Mouse (Mus musculus): ENCODE results near the gene Atf6b. TPM values are rescaled to one million over a fixed set of nuclear protein-coding genes. Genes with fewer than 3 reads are reported as not detected.
A peak's percentile ranks its signal among the peaks of the same experiment; 100 is the strongest.

The Atf6b gene
- total and polyA plus RNA-seq, 3 experiments: 18.9 to 59.6 (median 34.3) TPM

GRCm38 (mm10) chr17:34644608-34645007, 2.3 kb upstream of the Atf6b start, which contains the start of gene Fkbpl:
Fkbpl (plus strand) TSS chr17:34644764.
- peaks cover 42% of the 10 kb centered on the region for H3K27me3 ChIP-seq (replicated peaks)
- H3K4me1 ChIP-seq (ENCODE audit: control insufficient read depth in 1 of 2, insufficient read depth in 2 of 2): peaks cover 14 to 50% of the 10 kb centered on the region in 2 experiments
- dilution Hi-C loops (cut with MboI; ENCODE audit: extremely low pct_ligation_motif_present, extremely low pct_unique_long_range_greater_than_20kb, low sequenced_read_pairs): no loop called here
- H3K4me2 ChIP-seq (ENCODE audit: insufficient read depth, low read depth, poor library complexity, severe bottlenecking): peak within 1 kb of the TSS; percentile 86
- H3K9me3 ChIP-seq (replicated peaks; ENCODE audit: low read length): peaks cover 2% of the 10 kb centered on the region
- peak within 1 kb of the TSS; percentile 94 for H3K9ac ChIP-seq (ENCODE audit: insufficient read depth, low read depth)
- peaks cover 1 to 22% of the 10 kb centered on the region in 2 experiments for H3K36me3 ChIP-seq (replicated peaks in 1 of 2; ENCODE audit: control insufficient read depth in 1 of 2, insufficient read depth in 1 of 2, low read length in 1 of 2)
- in situ Hi-C loops (cut with MboI; ENCODE audit: low pct_ligation_motif_present, low pct_unique_long_range_greater_than_20kb, low sequenced_read_pairs): no loop called here
- no peaks in the 10 kb centered on the region; the same call in 1 of the 2 replicates for H3K79me2 ChIP-seq (replicated peaks; ENCODE audit: control insufficient read depth, extremely low read depth, insufficient read depth, poor library complexity, severe bottlenecking)
- TF ChIP-seq PAX5 (IDR thresholded peaks at IDR 0.05; ENCODE audit: low read length): no peak
- TF ChIP-seq KAT2A (IDR thresholded peaks at IDR 0.05; ENCODE audit: insufficient replicate concordance, low read length): peak; percentile 68; the same call in 1 of the 2 replicates
- TF ChIP-seq ZC3H11A (IDR thresholded peaks at IDR 0.05; ENCODE audit: low read depth, low read length): no peak
- no peak; the same call in 1 of the 2 replicates for TF ChIP-seq JUND (conservative IDR thresholded peaks at IDR 0.05; ENCODE audit: low read depth, low read length)
- peak; percentile 15; the same call in 1 of the 2 replicates for TF ChIP-seq JUN (IDR thresholded peaks at IDR 0.05; ENCODE audit: insufficient read depth, low read depth, low read length)
- no peak for TF ChIP-seq MAX (IDR thresholded peaks at IDR 0.05; ENCODE audit: low read length)
- peak; percentile 81 for TF ChIP-seq ELF1 (IDR thresholded peaks at IDR 0.05; ENCODE audit: low read depth, low read length)
- TF ChIP-seq MAFK (IDR thresholded peaks at IDR 0.05; ENCODE audit: insufficient replicate concordance, low read length): no peak
- TF ChIP-seq GABPA (IDR thresholded peaks at IDR 0.05; ENCODE audit: insufficient replicate concordance, low read depth, low read length): no peak
- TF ChIP-seq ZNF384 (IDR thresholded peaks at IDR 0.05; ENCODE audit: low read depth, low read length): no peak
- 0 out of 2 replicates have a peak, but pooled peaks have one; percentile 14 for TF ChIP-seq ZMIZ1 (IDR thresholded peaks at IDR 0.05; ENCODE audit: low read depth, low read length)
- no peak for TF ChIP-seq CHD1 (IDR thresholded peaks at IDR 0.05; ENCODE audit: low read depth, low read length)
- TF ChIP-seq MYC (IDR thresholded peaks at IDR 0.05; ENCODE audit: low read depth, low read length): no peak
- TF ChIP-seq USF1 (IDR thresholded peaks at IDR 0.05; ENCODE audit: low read depth, low read length): no peak
- TF ChIP-seq ZKSCAN1 (IDR thresholded peaks at IDR 0.05; ENCODE audit: borderline replicate concordance, low read depth, low read length): no peak
- no peak for TF ChIP-seq RCOR1 (conservative IDR thresholded peaks at IDR 0.05; ENCODE audit: low read depth, low read length)
- TF ChIP-seq IRF4 (IDR thresholded peaks at IDR 0.05; ENCODE audit: low read depth, low read length): no peak
- TF ChIP-seq SMC3 (IDR thresholded peaks at IDR 0.05; ENCODE audit: low read depth, low read length): no peak
- TF ChIP-seq HCFC1 (IDR thresholded peaks at IDR 0.05; ENCODE audit: low read depth, low read length): peak; percentile 88
- no peak for TF ChIP-seq BHLHE40 (IDR thresholded peaks at IDR 0.05; ENCODE audit: low read depth, low read length)
- peak; percentile 97 for TF ChIP-seq MXI1 (IDR thresholded peaks at IDR 0.05; ENCODE audit: low read depth, low read length)
- no peak for TF ChIP-seq CTCF (conservative IDR thresholded peaks at IDR 0.05 in 1 of 2, IDR thresholded peaks at IDR 0.05 in 1 of 2; ENCODE audit: low read depth in 2 of 2, low read length in 2 of 2)
- no peak for TF ChIP-seq NRF1 (IDR thresholded peaks at IDR 0.05; ENCODE audit: low read depth, low read length)
- peak; percentile 75 for TF ChIP-seq POLR2A (IDR thresholded peaks at IDR 0.05; ENCODE audit: low read depth, low read length)
- peak; percentile 39; the same call in 1 of the 2 replicates for TF ChIP-seq TCF12 (IDR thresholded peaks at IDR 0.05; ENCODE audit: low read depth, low read length)
- TF ChIP-seq UBTF (IDR thresholded peaks at IDR 0.05; ENCODE audit: low read depth, low read length): no peak
- TF ChIP-seq MEF2A (IDR thresholded peaks at IDR 0.05; ENCODE audit: borderline replicate concordance, low read depth, low read length): peak; percentile 61; the same call in 1 of the 2 replicates
- TF ChIP-seq EP300 (IDR thresholded peaks at IDR 0.05; ENCODE audit: low read length): no peak
- no peak for TF ChIP-seq NELFE (IDR thresholded peaks at IDR 0.05; ENCODE audit: low read depth, low read length)
- TF ChIP-seq MAZ (IDR thresholded peaks at IDR 0.05; ENCODE audit: low read depth, low read length): no peak
- peak; percentile 59; the same call in 1 of the 2 replicates for TF ChIP-seq CHD2 (IDR thresholded peaks at IDR 0.05; ENCODE audit: low read length)
- peak; percentile 99 for TF ChIP-seq SIN3A (IDR thresholded peaks at IDR 0.05; ENCODE audit: low read length)
- no peak for TF ChIP-seq E2F4 (IDR thresholded peaks at IDR 0.05; ENCODE audit: insufficient replicate concordance, low read depth, low read length)
- TF ChIP-seq TBP (conservative IDR thresholded peaks at IDR 0.05; ENCODE audit: low read depth, low read length): 0 out of 2 replicates have a peak, but pooled peaks have one; percentile 61
- no peak for TF ChIP-seq RAD21 (IDR thresholded peaks at IDR 0.05; ENCODE audit: low read depth, low read length)
- TF ChIP-seq USF2 (conservative IDR thresholded peaks at IDR 0.05; ENCODE audit: low read depth, low read length): no peak
- H3K4me3 ChIP-seq (replicated peaks in 1 of 3; ENCODE audit: low read depth in 2 of 3, low read length in 2 of 3, poor library complexity in 1 of 3): peak within 1 kb of the TSS; percentile 65 to 80 (median 76)
- H3K27ac ChIP-seq (ENCODE audit: insufficient read depth, low read depth): peak within 1 kb of the TSS; percentile 48; the same call in 1 of the 2 replicates
- DNase-seq (ENCODE audit: extremely low read depth): peak; percentile 98

Data from CH12.LX (cell line).